8 mouse cellular contexts compared by ENCODE assay signal in the genomic region with DNA sequence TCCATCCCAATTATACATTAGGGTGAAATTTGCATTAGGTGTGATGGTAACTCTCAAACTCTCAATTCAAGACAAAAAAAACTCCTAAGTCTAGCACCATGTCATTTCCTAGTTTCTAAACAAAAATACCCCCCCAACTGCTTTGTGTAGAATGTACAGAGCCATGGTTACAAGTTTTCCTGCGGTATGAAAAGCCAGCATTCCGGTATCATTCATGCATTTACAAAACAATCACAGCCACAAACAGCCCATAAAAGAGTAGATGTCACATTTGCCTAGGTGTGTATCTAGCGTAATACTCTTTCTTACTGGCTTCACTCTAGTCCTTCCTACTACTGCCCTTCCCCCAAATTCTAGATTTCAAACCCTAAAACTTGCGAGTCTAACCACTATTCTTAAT. TPM values are rescaled to one million over a fixed set of nuclear protein-coding genes. Genes with fewer than 3 reads are reported as not detected.
DNase-seq lines count a peak whose midpoint lies in the region; ATAC-seq lines count a peak whose summit lies in the region.

No protein-coding gene starts in this region.

- H3K4me2 ChIP-seq in kidney, embryonic 14.5 days (replicated peaks; ENCODE audit: low read depth, low read length), result peak overlapping the region; percentile 60
- peak overlapping the region; percentile 86 for H3K4me2 ChIP-seq in hindbrain, embryonic 14.5 days (replicated peaks)
- H3K4me2 ChIP-seq in midbrain, embryonic 15.5 days, result peak overlapping the region; percentile 69

- 4% methylated on average over 4 of the region's 4 CpGs for WGBS in kidney, embryonic 14.5 days
- WGBS in hindbrain, embryonic 14.5 days, result 6% methylated on average over 4 of the region's 4 CpGs
- WGBS in midbrain, embryonic 15.5 days, result under 1% methylated on average over 4 of the region's 4 CpGs

- H3K4me1 ChIP-seq in kidney, embryonic 14.5 days (ENCODE audit: control insufficient read depth, insufficient read depth, low read length), result peaks cover 31% of the 10 kb centered on the region
- peaks cover 6% of the 10 kb centered on the region for H3K4me1 ChIP-seq in brown adipose tissue, adult 24 weeks (ENCODE audit: control insufficient read depth, insufficient read depth, insufficient read length, low read length)
- H3K4me1 ChIP-seq in hindbrain, embryonic 14.5 days (replicated peaks; ENCODE audit: control insufficient read depth, insufficient read depth, low read length), result peaks cover 24% of the 10 kb centered on the region
- peaks cover 31% of the 10 kb centered on the region for H3K4me1 ChIP-seq in midbrain, embryonic 15.5 days

- H3K27me3 ChIP-seq in kidney, embryonic 14.5 days (ENCODE audit: control insufficient read depth, insufficient read depth, low read length), result no peaks in the 10 kb centered on the region
- no peaks in the 10 kb centered on the region for H3K27me3 ChIP-seq in hindbrain, embryonic 14.5 days (ENCODE audit: control insufficient read depth, insufficient read depth, low read length)
- H3K27me3 ChIP-seq in midbrain, embryonic 15.5 days (replicated peaks), result no peaks in the 10 kb centered on the region

- no peak for DNase-seq in kidney, adult 8-10 months
- no peak for DNase-seq in hindbrain, embryonic 14.5 days (ENCODE audit: low spot score)
- no peak for DNase-seq in thymus, postnatal 14 days
- no peak for DNase-seq in gastrocnemius, postnatal 4 days (ENCODE audit: low spot score in 2 of 2)

- peak overlapping the region; percentile 98 for H3K27ac ChIP-seq in kidney, embryonic 14.5 days (ENCODE audit: low read depth, low read length)
- H3K27ac ChIP-seq in brown adipose tissue, adult 24 weeks (replicated peaks; ENCODE audit: low read depth, low read length), result peak overlapping the region; percentile 63
- H3K27ac ChIP-seq in hindbrain, embryonic 14.5 days, result peak overlapping the region; percentile 87
- H3K27ac ChIP-seq in midbrain, embryonic 15.5 days, result peak overlapping the region; percentile 79; the same call in 1 of the 2 replicates

- ATAC-seq in kidney, embryonic 14.5 days (ENCODE audit: low FRiP score, low TSS enrichment), result no peak
- no peak for ATAC-seq in hindbrain, embryonic 14.5 days (ENCODE audit: low FRiP score)
- ATAC-seq in midbrain, embryonic 15.5 days (replicated peaks), result no peak
- no peak for ATAC-seq in activated CD4-positive, CD25-positive, alpha-beta regulatory T cell, adult 4 months

- H3K4me3 ChIP-seq in kidney, embryonic 14.5 days (ENCODE audit: low read length), result peak overlapping the region; percentile 88
- H3K4me3 ChIP-seq in brown adipose tissue, adult 24 weeks (ENCODE audit: insufficient read depth, low read depth, low read length), result peak overlapping the region; percentile 53
- H3K4me3 ChIP-seq in hindbrain, embryonic 14.5 days (replicated peaks; ENCODE audit: low read length), result peak overlapping the region; percentile 84
- peak overlapping the region; percentile 89 for H3K4me3 ChIP-seq in midbrain, embryonic 15.5 days

- H3K36me3 ChIP-seq in kidney, embryonic 14.5 days (ENCODE audit: control insufficient read depth, insufficient read depth, low read length), result peaks cover 3% of the 10 kb centered on the region; the same call in 1 of the 2 replicates
- H3K36me3 ChIP-seq in hindbrain, embryonic 14.5 days (replicated peaks; ENCODE audit: control insufficient read depth, insufficient read depth), result peaks cover 10% of the 10 kb centered on the region
- no peaks in the 10 kb centered on the region for H3K36me3 ChIP-seq in midbrain, embryonic 15.5 days (replicated peaks)

- no peaks in the 10 kb centered on the region for H3K9me3 ChIP-seq in kidney, embryonic 14.5 days (ENCODE audit: control insufficient read depth, low read length)
- no peaks in the 10 kb centered on the region for H3K9me3 ChIP-seq in hindbrain, embryonic 14.5 days (ENCODE audit: control insufficient read depth, low read length)
- no peaks in the 10 kb centered on the region for H3K9me3 ChIP-seq in midbrain, embryonic 15.5 days

- peak overlapping the region; percentile 86 for H3K9ac ChIP-seq in kidney, embryonic 14.5 days (ENCODE audit: low read depth, low read length)
- peak overlapping the region; percentile 92 for H3K9ac ChIP-seq in hindbrain, embryonic 14.5 days
- H3K9ac ChIP-seq in midbrain, embryonic 15.5 days, result peak overlapping the region; percentile 39

RNA-seq across cellular contexts. Expression of gene Ube2h, which starts 2.2 kb away (rescaled TPM):
- 45.7 and 68.1 TPM in 2 replicates for polyA plus RNA-seq in kidney, embryonic 14.5 days (2014; fragmentation: Nextera tagmentation; extraction: Ambion mirVana)
- polyA plus RNA-seq in brown adipose tissue, adult 24 weeks (2012; ENCODE audit: insufficient read depth, insufficient read length, missing spikeins), result 58.7 and 69.2 TPM in 2 replicates
- 68.2 and 69.4 TPM in 2 replicates for polyA plus RNA-seq in hindbrain, embryonic 14.5 days (2014; fragmentation: Nextera tagmentation; extraction: Ambion mirVana)
- polyA plus RNA-seq in midbrain, embryonic 15.5 days (2015; fragmentation: Nextera tagmentation; extraction: Ambion mirVana), result 60.3 and 65.2 TPM in 2 replicates
- 100 to 1,000 TPM; 117 to 152 TPM for polyA plus RNA-seq in activated CD4-positive, CD25-positive, alpha-beta regulatory T cell, adult 4 months (2017; shearing (Covaris generic))
- total RNA-seq in gastrocnemius, postnatal 4 days (2021), result 100 to 1,000 TPM in 1 of 2 experiments, 10 to 100 TPM in 1; 82.2 to 103 TPM

Comparison
In these comparisons a context has a peak if more than half of its experiments do, and no peak if none do; other contexts are left out.
1. H3K9ac ChIP-seq: peak in every context shown above with its lines; median percentile 92 in hindbrain, embryonic 14.5 days; 86 in kidney, embryonic 14.5 days; 39 in midbrain, embryonic 15.5 days.